Mouse (Mus musculus) hindbrain, postnatal 0 days (tissue): ENCODE measurements around the gene B3gnt6. TPM values are rescaled to one million over a fixed set of nuclear protein-coding genes. Genes with fewer than 3 reads are reported as not detected.

Experiments
- ATAC-seq: fragments of 200-750 bp; cut with Nextera tagmentation; 2 replicates; pipeline ENCODE4 v1.8.0; 2017; ENCODE audit warnings: mild to moderate bottlenecking, moderate TSS enrichment, moderate library complexity
- DNase-seq: peaks from one replicate; pipeline ENCODE4 v3.0.0-alpha.2; 2015; ENCODE audit warnings: low spot score
- H3K27ac ChIP-seq: fragments of 300-500 bp; sonication (generic); 2 replicates; pipeline ENCODE4 v1.5.1; 2014; ENCODE audit warnings: mild to moderate bottlenecking
- H3K27me3 ChIP-seq: fragments of 300-500 bp; sonication (generic); 2 replicates; pipeline ENCODE4 v1.6.1; 2014; ENCODE audit warnings: low read length, mixed read lengths; ENCODE audit not compliant: insufficient read depth
- H3K36me3 ChIP-seq: fragments of 300-500 bp; sonication (generic); 2 replicates; pipeline ENCODE4 v1.6.1; 2014; ENCODE audit warnings: low read length, mixed read lengths; ENCODE audit not compliant: insufficient read depth
- H3K4me1 ChIP-seq: fragments of 300-500 bp; sonication (generic); 2 replicates; pipeline ENCODE4 v1.6.1; 2014; ENCODE audit warnings: antibody characterized with exemption, low read length, mixed read lengths; ENCODE audit not compliant: insufficient read depth
- H3K4me2 ChIP-seq: fragments of 300-500 bp; sonication (generic); 2 replicates; pipeline ENCODE4 v1.6.1; 2014; ENCODE audit warnings: low read depth, mild to moderate bottlenecking, low read length, moderate library complexity, mixed read lengths
- H3K4me3 ChIP-seq: fragments of 300-500 bp; sonication (generic); 2 replicates; pipeline ENCODE4 v1.5.1; 2014; ENCODE audit warnings: low read length
- H3K9ac ChIP-seq: fragments of 300-500 bp; sonication (generic); replicated peaks from 2 replicates; pipeline ENCODE4 v1.6.1; 2014; ENCODE audit warnings: mild to moderate bottlenecking, low read length, moderate library complexity, mixed read lengths
- H3K9me3 ChIP-seq: fragments of 300-500 bp; sonication (generic); 2 replicates; pipeline ENCODE4 v1.6.1; 2016; ENCODE audit warnings: low read length, mixed read lengths
- CTCF ChIP-seq: IDR thresholded peaks from 2 replicates; pipeline ENCODE4 v1.5.1; 2016; ENCODE audit warnings: antibody characterized with exemption, control low read depth, low read depth
- WGBS: fragments of 180-500 bp; shearing (Covaris S2); extraction: QIAGEN DNeasy Blood & Tissue Kit; methylation state at CpG from one replicate; pipeline ENCODE4 v1.1.7; 2014; 5-methylcytosine and 5-hydroxymethylcytosine counted together
- polyA plus RNA-seq: library from polyadenylated mRNA; unstranded; fragments of >200 nt; fragmentation: Nextera tagmentation; extraction: Ambion mirVana; gene quantifications from 2 replicates; pipeline ENCODE4 v1.2.1, GENCODE M21; 2015
- total RNA-seq: library from RNA; depleted of rRNA; stranded (reverse); fragments of >200 nt; gene quantifications from 2 replicates; pipeline ENCODE4 v1.2.3, GENCODE M21; 2014

B3gnt6 gene
- total and polyA plus RNA-seq, 2 experiments from 2014 or later = 1.2 to 1.5 TPM

DNA sequence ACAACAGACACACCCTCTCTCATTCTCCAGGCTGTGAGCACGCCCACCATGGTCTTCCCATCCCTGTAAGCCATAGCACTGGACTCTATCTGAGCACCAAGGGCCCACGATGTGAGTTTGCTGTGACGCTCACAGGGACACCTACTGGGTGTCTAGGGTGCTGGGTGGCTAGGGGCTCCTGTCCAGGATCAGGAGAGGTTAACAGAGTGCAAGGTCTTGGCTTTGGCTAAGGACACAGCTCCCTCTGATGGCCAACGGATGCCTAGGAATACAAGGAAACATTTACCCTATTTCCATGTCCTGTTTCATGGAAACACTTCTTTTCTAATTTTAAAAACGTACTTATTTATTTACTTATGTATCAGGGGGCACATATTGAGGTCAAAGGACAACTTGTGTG, 48.8 kb downstream of the B3gnt6 start:
- Histone ChIP-seq H3K4me1 (0 out of 2 replicates have a peak, but pooled peaks cover 5% of the 10 kb centered on the region), H3K36me3 (no peaks in the 10 kb centered on the region), H3K9me3 (no peaks in the 10 kb centered on the region), H3K27ac (no peak overlapping the region), H3K4me3 (no peak overlapping the region), H3K9ac (no peak overlapping the region), H3K4me2 (no peak overlapping the region), H3K27me3 (no peaks in the 10 kb centered on the region)
- no peak for ATAC-seq
- no peak for DNase-seq
- peak; percentile 60 for TF ChIP-seq CTCF
- 47% methylated on average over 5 of the region's 5 CpGs for WGBS

DNA sequence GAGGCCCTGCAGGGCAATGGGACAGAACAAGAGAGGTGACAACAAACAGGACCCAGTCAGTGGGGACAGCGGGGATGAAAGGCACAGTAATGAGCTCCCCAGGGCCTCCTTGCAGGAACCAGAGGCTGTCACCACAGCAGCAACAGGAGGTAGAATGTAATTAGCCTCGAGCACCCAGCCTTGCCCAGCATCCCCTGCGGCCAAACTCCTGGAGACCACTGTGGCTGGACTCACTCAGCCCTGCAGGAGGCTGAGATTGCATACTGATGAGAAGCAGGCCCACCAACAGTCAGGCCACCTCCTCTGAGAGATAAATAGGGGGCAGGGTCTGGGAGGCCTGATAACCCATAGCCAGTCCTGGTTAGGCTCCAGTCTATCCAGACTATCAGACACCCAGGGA, 49.5 kb downstream of the B3gnt6 start:
- H3K9ac ChIP-seq = no peak overlapping the region
- H3K4me1 ChIP-seq = 0 out of 2 replicates have a peak, but pooled peaks cover 5% of the 10 kb centered on the region
- H3K4me3 ChIP-seq = no peak overlapping the region
- no peak for DNase-seq
- 29% methylated on average over 3 of the region's 3 CpGs for WGBS
- no peaks in the 10 kb centered on the region for H3K9me3 ChIP-seq
- no peaks in the 10 kb centered on the region for H3K36me3 ChIP-seq
- H3K27ac ChIP-seq = no peak overlapping the region
- ATAC-seq = no peak
- no peaks in the 10 kb centered on the region for H3K27me3 ChIP-seq
- no peak for TF ChIP-seq CTCF
- H3K4me2 ChIP-seq = no peak overlapping the region

DNA sequence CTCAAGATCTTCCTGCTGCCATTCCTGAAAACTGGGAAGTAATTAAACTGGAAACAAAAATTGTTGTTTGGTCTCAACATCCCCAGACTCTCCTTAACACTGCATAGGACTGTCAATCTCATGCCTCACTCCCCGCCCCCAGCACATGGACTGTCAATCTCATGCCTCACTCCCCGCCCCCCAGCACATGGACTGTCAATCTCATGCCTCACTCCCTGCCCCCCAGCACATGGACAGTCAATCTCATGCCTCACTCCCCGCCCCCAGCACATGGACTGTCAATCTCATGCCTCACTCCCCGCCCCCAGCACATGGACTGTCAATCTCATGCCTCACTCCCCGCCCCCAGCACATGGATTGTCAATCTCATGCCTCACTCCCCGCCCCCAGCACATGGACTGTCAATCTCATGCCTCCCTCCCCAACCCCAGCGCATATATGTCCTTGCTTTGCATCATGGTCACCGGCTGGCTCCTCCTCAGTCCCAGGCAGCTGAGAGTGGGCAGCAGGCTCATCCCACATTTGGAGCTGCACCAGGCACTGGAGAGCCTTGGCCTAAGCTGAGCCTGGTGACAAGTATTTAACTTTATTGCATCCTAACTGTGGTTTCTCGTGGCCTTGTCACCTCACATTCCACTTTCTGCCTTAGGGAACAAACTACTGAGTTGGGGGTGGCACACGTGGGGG, 50.4 kb downstream of the B3gnt6 start:
- no peaks in the 10 kb centered on the region for H3K9me3 ChIP-seq
- no peak overlapping the region for H3K4me2 ChIP-seq
- ATAC-seq (no peak), DNase-seq (no peak)
- no peak for TF ChIP-seq CTCF
- H3K9ac ChIP-seq = no peak overlapping the region
- H3K4me1 ChIP-seq = 0 out of 2 replicates have a peak, but pooled peaks cover 5% of the 10 kb centered on the region
- no peaks in the 10 kb centered on the region for H3K27me3 ChIP-seq
- no peaks in the 10 kb centered on the region for H3K36me3 ChIP-seq
- no peak overlapping the region for H3K27ac ChIP-seq
- 59% methylated on average over 10 of the region's 10 CpGs for WGBS
- no peak overlapping the region for H3K4me3 ChIP-seq

DNA sequence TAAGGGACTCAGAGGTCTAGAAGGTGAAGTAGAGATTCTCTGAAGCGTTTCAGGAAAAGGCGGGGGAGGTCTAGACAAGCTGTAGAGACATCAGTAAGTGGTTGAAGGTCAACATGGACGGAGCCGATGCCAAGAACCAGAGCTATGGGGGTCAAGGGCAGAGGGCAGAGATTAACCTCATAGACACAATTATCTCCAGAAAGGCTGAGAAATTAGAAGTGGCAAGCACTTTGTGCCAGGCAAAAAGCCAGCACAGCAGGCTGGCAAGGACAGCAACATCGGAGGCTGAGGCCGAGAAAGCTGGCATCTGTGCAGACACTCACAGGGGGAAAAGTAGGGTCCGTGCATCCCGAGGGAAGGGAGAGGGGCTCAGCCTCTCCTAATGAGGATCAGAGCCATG, 51.5 kb downstream of the B3gnt6 start:
- Histone ChIP-seq H3K36me3 (no peaks in the 10 kb centered on the region), H3K27me3 (no peaks in the 10 kb centered on the region), H3K4me3 (no peak overlapping the region), H3K9ac (no peak overlapping the region), H3K4me2 (no peak overlapping the region), H3K4me1 (0 out of 2 replicates have a peak, but pooled peaks cover 5% of the 10 kb centered on the region), H3K9me3 (no peaks in the 10 kb centered on the region), H3K27ac (0 out of 2 replicates have a peak overlapping the region, but pooled peaks have one; percentile 1)
- no peak for ATAC-seq
- 41% methylated on average over 8 of the region's 8 CpGs for WGBS
- DNase-seq = peak; percentile 65
- TF ChIP-seq CTCF = no peak

DNA sequence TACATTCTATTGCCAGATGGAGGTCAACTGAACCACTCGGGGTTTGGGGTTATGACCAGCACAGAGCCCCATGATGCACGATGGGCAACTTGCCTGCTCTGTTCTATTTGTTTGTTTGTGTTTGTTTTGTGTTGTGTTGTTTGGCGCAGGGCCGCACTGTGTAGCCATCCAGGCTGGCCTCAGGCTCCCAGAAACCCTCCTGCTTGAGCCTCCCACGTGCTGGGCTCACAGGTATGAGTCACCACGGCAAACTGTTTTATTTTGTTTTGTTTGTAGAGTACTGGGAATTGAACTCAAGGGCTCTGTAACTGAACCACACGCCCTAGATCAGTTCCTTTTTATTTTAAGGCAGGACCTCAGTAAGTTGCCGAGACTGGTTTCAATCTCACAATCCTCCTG, 52.8 kb downstream of the B3gnt6 start:
- no peak for TF ChIP-seq CTCF
- WGBS = 82% methylated on average over 8 of the region's 8 CpGs
- no peak for DNase-seq

DNA sequence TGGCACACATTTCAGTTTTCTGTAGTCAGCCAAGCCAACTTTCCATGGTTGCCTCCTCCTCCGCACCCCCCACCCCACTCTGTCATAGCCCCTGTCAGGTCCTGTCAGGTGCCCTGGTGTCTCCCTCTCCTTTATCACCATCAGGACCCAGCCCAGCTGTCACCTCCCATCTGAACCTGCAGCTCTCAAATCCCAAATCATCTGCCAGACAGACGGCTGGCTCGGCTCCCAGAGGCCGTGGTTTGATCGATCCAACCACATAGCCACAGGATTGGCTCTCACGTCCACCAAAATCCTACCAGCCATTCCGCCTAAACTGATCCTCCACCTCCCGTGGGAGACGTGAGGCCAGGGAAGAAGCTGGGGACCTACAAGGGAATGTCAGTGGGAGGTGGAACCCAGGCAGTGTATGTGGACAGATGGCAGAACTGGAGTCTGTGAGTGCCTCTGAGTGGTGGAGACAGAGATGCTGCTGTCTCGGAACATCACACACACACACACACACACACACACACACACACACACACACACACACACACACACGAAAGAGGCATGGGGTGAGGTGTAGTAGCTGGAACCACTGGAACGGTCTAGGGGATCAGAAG, 53.3 kb downstream of the B3gnt6 start:
- ATAC-seq = no peak
- H3K27ac ChIP-seq = no peak overlapping the region
- no peaks in the 10 kb centered on the region for H3K9me3 ChIP-seq
- no peaks in the 10 kb centered on the region for H3K27me3 ChIP-seq
- H3K4me3 ChIP-seq = no peak overlapping the region
- WGBS = 73% methylated on average over 12 of the region's 12 CpGs
- no peak overlapping the region for H3K4me2 ChIP-seq
- H3K9ac ChIP-seq = no peak overlapping the region
- DNase-seq = no peak
- H3K4me1 ChIP-seq = 0 out of 2 replicates have a peak, but pooled peaks cover 5% of the 10 kb centered on the region
- H3K36me3 ChIP-seq = no peaks in the 10 kb centered on the region
- TF ChIP-seq CTCF = no peak

More for the DNA sequence above, 52.8 kb downstream of the B3gnt6 start:
- Histone ChIP-seq H3K9ac (no peak overlapping the region), H3K27ac (no peak overlapping the region), H3K9me3 (no peaks in the 10 kb centered on the region), H3K4me1 (0 out of 2 replicates have a peak, but pooled peaks cover 5% of the 10 kb centered on the region), H3K27me3 (no peaks in the 10 kb centered on the region), H3K36me3 (no peaks in the 10 kb centered on the region), H3K4me2 (no peak overlapping the region), H3K4me3 (no peak overlapping the region)
- no peak for ATAC-seq

DNA sequence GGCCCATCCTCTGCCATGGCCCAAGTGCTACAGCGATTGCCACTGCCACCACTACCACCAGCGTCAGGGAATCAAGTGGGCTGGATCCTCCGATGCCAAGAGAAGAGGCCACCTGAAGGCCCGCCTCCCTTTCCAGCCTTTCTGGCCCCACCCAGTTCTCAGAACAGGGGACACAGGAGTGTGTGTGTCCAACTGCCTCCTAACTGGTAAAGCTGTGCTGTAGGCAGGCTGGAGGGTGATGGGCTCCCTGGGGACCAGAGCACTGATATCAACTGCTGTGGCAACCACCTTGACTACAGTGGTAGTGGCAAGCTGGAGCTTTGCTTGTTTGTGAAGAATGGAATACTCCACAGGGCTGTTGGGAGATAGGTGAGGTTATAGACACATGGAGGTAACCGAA, 53.9 kb downstream of the B3gnt6 start, which contains the start of gene Omp:
TSS of gene Omp (minus strand) at position 101 of the 400 bp plus-strand sequence.
- H3K9ac ChIP-seq = no peak within 1 kb of the TSS
- H3K4me1 ChIP-seq = 0 out of 2 replicates have a peak, but pooled peaks cover 5% of the 10 kb centered on the region
- 88% methylated on average over 5 of the region's 5 CpGs for WGBS
- no peaks in the 10 kb centered on the region for H3K9me3 ChIP-seq
- ATAC-seq (no peak), DNase-seq (no peak)
- H3K4me2 ChIP-seq = no peak within 1 kb of the TSS
- no peak within 1 kb of the TSS for H3K27ac ChIP-seq
- TF ChIP-seq CTCF = no peak
- H3K27me3 ChIP-seq = no peaks in the 10 kb centered on the region
- no peaks in the 10 kb centered on the region for H3K36me3 ChIP-seq
- H3K4me3 ChIP-seq = no peak within 1 kb of the TSS
